Mouse (Mus musculus) CH12.LX (cell line): ENCODE measurements at regions not wholly inside any gene's neighbourhood (a gene's known extent, or its start where the extent isn't known, plus 50 kb on each side); places are given as distances from the start of the nearest gene placed in this dataset.

Experiments
- CTCF ChIP-seq, 2 experiments: IDR thresholded peaks in 1 of 2; conservative IDR thresholded peaks in 1 of 2; 2 replicates each; pipeline ENCODE4 v1.5.1; 2011 to 2012; ENCODE audit warnings: low read depth in 2 of 2, low read length in 2 of 2, improper control_type of control experiment in 1 of 2, inconsistent platforms in 1 of 2, mild to moderate bottlenecking in 1 of 2, moderate library complexity in 1 of 2
- ELF1 ChIP-seq: IDR thresholded peaks from 2 replicates; pipeline ENCODE4 v1.6.1; 2014; ENCODE audit warnings: low read depth, mild to moderate bottlenecking, inconsistent platforms, low read length, improper control_type of control experiment
- EP300 ChIP-seq: IDR thresholded peaks from 2 replicates; pipeline ENCODE4 v1.6.1; 2011; ENCODE audit warnings: low read length, improper control_type of control experiment
- JUND ChIP-seq: conservative IDR thresholded peaks from 2 replicates; pipeline ENCODE4 v1.6.1; 2011; ENCODE audit warnings: low read depth, low read length, improper control_type of control experiment
- MAFK ChIP-seq: IDR thresholded peaks from 2 replicates; pipeline ENCODE4 v1.6.1; 2011; ENCODE audit warnings: low read length, improper control_type of control experiment; ENCODE audit not compliant: insufficient replicate concordance
- NELFE ChIP-seq: IDR thresholded peaks from 2 replicates; pipeline ENCODE4 v1.6.1; 2011; ENCODE audit warnings: low read depth, low read length, improper control_type of control experiment
- NRF1 ChIP-seq: IDR thresholded peaks from 2 replicates; pipeline ENCODE4 v1.6.1; 2014; ENCODE audit warnings: low read depth, mild to moderate bottlenecking, inconsistent platforms, low read length, improper control_type of control experiment, moderate library complexity
- PAX5 ChIP-seq: IDR thresholded peaks from 2 replicates; pipeline ENCODE4 v1.6.1; 2012; ENCODE audit warnings: low read length, inconsistent platforms, mixed read lengths
- POLR2A ChIP-seq: IDR thresholded peaks from 2 replicates; pipeline ENCODE4 v1.6.1; 2011; ENCODE audit warnings: low read depth, mild to moderate bottlenecking, improper control_type of control experiment, low read length
- POLR2AphosphoS2 ChIP-seq: IDR thresholded peaks from 2 replicates; pipeline ENCODE4 v1.6.1; 2011; ENCODE audit warnings: low read depth, low read length, improper control_type of control experiment
- RCOR1 ChIP-seq: conservative IDR thresholded peaks from 2 replicates; pipeline ENCODE4 v1.6.1; 2012; ENCODE audit warnings: low read depth, mild to moderate bottlenecking, inconsistent platforms, low read length, improper control_type of control experiment
- TCF12 ChIP-seq: IDR thresholded peaks from 2 replicates; pipeline ENCODE4 v1.6.1; 2014; ENCODE audit warnings: low read depth, mild to moderate bottlenecking, inconsistent platforms, low read length, improper control_type of control experiment
- USF1 ChIP-seq: IDR thresholded peaks from 2 replicates; pipeline ENCODE4 v1.6.1; 2014; ENCODE audit warnings: low read depth, mild to moderate bottlenecking, inconsistent platforms, low read length, improper control_type of control experiment
- ZMIZ1 ChIP-seq: IDR thresholded peaks from 2 replicates; pipeline ENCODE4 v1.6.1; 2012; ENCODE audit warnings: low read depth, mild to moderate bottlenecking, inconsistent platforms, low read length, improper control_type of control experiment

GRCm38 (mm10) chr6:135525841-135526327, 163.5 kb downstream of the Emp1 start:
- TF ChIP-seq CTCF (conservative IDR thresholded peaks at IDR 0.05 in 1 of 2, IDR thresholded peaks at IDR 0.05 in 1 of 2; ENCODE audit: low read depth in 2 of 2, low read length in 2 of 2) (no peak), RCOR1 (no peak), JUND (no peak), EP300 (no peak), NELFE (no peak), MAFK (no peak), NRF1 (no peak), ZMIZ1 (no peak), POLR2A (no peak), USF1 (no peak), TCF12 (no peak), PAX5 (no peak), POLR2AphosphoS2 (no peak), ELF1 (no peak)
